Mouse (Mus musculus) liver, adult 2 months (tissue): ENCODE results near the gene Adam19.

Source experiments
- CTCF ChIP-seq: fragments of 200-500 bp; IDR thresholded peaks from 2 replicates; pipeline ENCODE4 v1.5.1; 2011; ENCODE audit warnings: low read depth, low read length, control low read depth
- POLR2A ChIP-seq: fragments of 200-500 bp; IDR thresholded peaks from 2 replicates; pipeline ENCODE4 v1.6.1; 2011; ENCODE audit warnings: low read length, control low read depth; ENCODE audit not compliant: insufficient read depth; ENCODE audit errors: extremely low read depth

- TF ChIP-seq CTCF (no peak), POLR2A (no peak)
Measured at GRCm38 (mm10) chr11:46073061-46073849, 17.5 kb downstream of the Adam19 start.
